In genomic region chr19:45771501-45771900, GRCm38 (mm10) we compare ENCODE assay signal across 23 mouse cellular contexts. TPM values are rescaled to one million over a fixed set of nuclear protein-coding genes. Genes with fewer than 3 reads are reported as not detected.
DNase-seq lines count a peak whose midpoint lies in the region; TF ChIP-seq lines count a peak whose summit lies in the region.
"Had no signal": no experiment of that assay in that cellular context is flagged by ENCODE, and none has a peak within 500 bp of the region (broad histone marks: within the 10 kb centered on the region; RNA-seq: fewer than 3 reads in every experiment).

No protein-coding gene starts in this region.

- H3K4me3 ChIP-seq in testis, adult 2 months (ENCODE audit: control insufficient read depth, low read depth, low read length) = peak overlapping the region; percentile 32; the same call in 1 of the 2 replicates
- no peak overlapping the region for H3K4me3 ChIP-seq in gastrocnemius, adult 2 months

- no peak for DNase-seq in testis, postnatal 14 days (ENCODE audit: low spot score)
- peak; percentile 90 for DNase-seq in 416B (ENCODE audit: low read depth)
- DNase-seq in gastrocnemius, adult 2 months = no peak
- DNase-seq: adrenal gland, adult 2 months; adrenal gland, adult 8-10 months; adrenal gland, postnatal 10 days; adrenal gland, postnatal 14 days; adrenal gland, postnatal 25 days; adrenal gland, postnatal 36 days; B cell, adult 2 months; cerebellum, adult 11 months; cerebellum, adult 11-12 months; cerebellum, adult 18-20 months; cerebellum, adult 2 months had no signal

- H3K27me3 ChIP-seq in testis, adult 2 months (ENCODE audit: control insufficient read depth, insufficient read depth, low read length) = no peaks in the 10 kb centered on the region
- H3K27me3 ChIP-seq: CH12.LX, Patski had no signal

- intact Hi-C loops in gastrocnemius, adult 2 months (cut with DNase I) = no loop called here

- H3K4me1 ChIP-seq in testis, adult 2 months (ENCODE audit: control insufficient read depth, insufficient read depth, low read length) = no peaks in the 10 kb centered on the region

- H3K36me3 ChIP-seq in testis, adult 2 months (ENCODE audit: control insufficient read depth, insufficient read depth, low read length) = peaks cover 9% of the 10 kb centered on the region

- no peak overlapping the region for H3K27ac ChIP-seq in testis, adult 2 months (ENCODE audit: control insufficient read depth, insufficient read depth, low read depth, low read length)
- H3K27ac ChIP-seq in gastrocnemius, adult 2 months = no peak overlapping the region

- no peak for TF ChIP-seq POLR2A in testis, adult 2 months (IDR thresholded peaks at IDR 0.05; ENCODE audit: control insufficient read depth, low read depth, low read length)

- no peak for TF ChIP-seq CTCF in testis, adult 2 months (IDR thresholded peaks at IDR 0.05; ENCODE audit: control insufficient read depth, insufficient read depth, insufficient replicate concordance, low read depth, low read length)
- TF ChIP-seq CTCF in gastrocnemius, adult 2 months (IDR thresholded peaks at IDR 0.05) = no peak

RNA-seq across cellular contexts. Expression of gene Mgea5, which starts 12.1 kb away (rescaled TPM):
- polyA plus RNA-seq in testis, adult 2 months (2012; rRNA removed) = 52.2 and 56.7 TPM in 2 replicates
- 10 to 100 TPM; 35.2 to 41.8 TPM for total RNA-seq in gastrocnemius, adult 2 months (2021)

RNA-seq across cellular contexts. Expression of gene Npm3, which starts 22.1 kb away (rescaled TPM):
- polyA plus RNA-seq in testis, adult 2 months (2012; rRNA removed) = 212 and 245 TPM in 2 replicates
- 10 to 100 TPM; 11.0 to 13.3 TPM for total RNA-seq in gastrocnemius, adult 2 months (2021)

RNA-seq across cellular contexts. Expression of gene Fgf8, which starts 28.8 kb away (rescaled TPM):
- 1.4 and 1.5 TPM in 2 replicates for polyA plus RNA-seq in testis, adult 2 months (2012; rRNA removed)
- total RNA-seq in gastrocnemius, adult 2 months (2021) = not detected
- total RNA-seq: adrenal gland, adult 18-20 months; adrenal gland, adult 2 months; adrenal gland, adult 8-10 months; adrenal gland, postnatal 10 days; adrenal gland, postnatal 14 days; adrenal gland, postnatal 25 days; adrenal gland, postnatal 36 days; CH12.LX; G1E; MEL had no signal
- polyA plus RNA-seq: activated CD4-positive, CD25-positive, alpha-beta regulatory T cell, adult 4 months; C2C12; CD4-positive, CD25-positive, alpha-beta regulatory T cell, adult 4 months; cerebellum, adult 2 months; G1E had no signal

RNA-seq across cellular contexts. Expression of gene Kcnip2, which starts 44.4 kb away (rescaled TPM):
- 50.1 and 64.9 TPM in 2 replicates for polyA plus RNA-seq in testis, adult 2 months (2012; rRNA removed)
- total RNA-seq in gastrocnemius, adult 2 months (2021) = under 1 TPM; 0.48 to 0.70 TPM
- total RNA-seq: CH12.LX, MEL had no signal
- polyA plus RNA-seq: C2C12, G1E had no signal
